Mouse (Mus musculus): ENCODE data around the gene Kdf1. TPM values are rescaled to one million over a fixed set of nuclear protein-coding genes. Genes with fewer than 3 reads are reported as not detected.

Gene Kdf1
- polyA plus RNA-seq, 1 experiment from 2014 or later: 7.6 TPM

GRCm38 (mm10) chr4:133481488-133481887 is 37.3 kb upstream of the Kdf1 start:
- H3K36me3 ChIP-seq (replicated peaks; ENCODE audit: control insufficient read depth, insufficient read depth, low read depth, low read length): no peaks in the 10 kb centered on the region
- H3K27me3 ChIP-seq (ENCODE audit: control insufficient read depth, insufficient read depth, low read length): peaks cover 11% of the 10 kb centered on the region
- no peak overlapping the region for H3K4me2 ChIP-seq (ENCODE audit: low read depth, low read length)
- H3K9ac ChIP-seq (replicated peaks; ENCODE audit: low read length): no peak overlapping the region
- ATAC-seq (replicated peaks; ENCODE audit: insufficient number of reproducible peaks, low FRiP score, low TSS enrichment, low read depth): no peak
- DNase-seq (ENCODE audit: low spot score): no peak
- H3K4me3 ChIP-seq (ENCODE audit: low read depth, low read length): no peak overlapping the region
- 33% methylated on average over 4 of the region's 4 CpGs for WGBS
- H3K4me1 ChIP-seq (ENCODE audit: control insufficient read depth, insufficient read depth, low read length): peaks cover 2% of the 10 kb centered on the region; the same call in 1 of the 2 replicates
- no peak overlapping the region for H3K27ac ChIP-seq (replicated peaks; ENCODE audit: low read depth, low read length)
- H3K9me3 ChIP-seq (replicated peaks; ENCODE audit: control insufficient read depth, low read length): no peaks in the 10 kb centered on the region

DNA sequence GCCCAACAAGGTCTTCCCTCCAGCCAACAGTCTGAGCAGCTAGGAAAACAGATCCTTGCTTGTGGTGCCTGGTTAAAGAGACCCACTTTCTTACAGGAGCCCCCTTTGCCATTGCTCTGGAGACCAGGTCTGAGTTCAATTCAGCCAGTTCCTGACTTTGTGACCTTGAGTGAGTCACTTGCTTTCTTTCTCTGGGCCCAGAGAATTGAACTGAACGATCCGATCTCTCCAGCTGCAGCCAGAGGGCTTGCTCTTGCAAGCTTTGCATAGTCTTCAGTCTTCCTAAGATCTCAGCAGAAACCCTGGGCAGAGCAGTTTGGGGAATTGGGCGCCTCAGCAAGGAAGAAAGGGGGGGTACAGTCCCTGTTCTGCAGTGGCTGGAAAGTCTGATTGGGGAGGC is 36.3 kb upstream of the Kdf1 start:
- DNase-seq (ENCODE audit: low spot score) (no peak), ATAC-seq (replicated peaks; ENCODE audit: insufficient number of reproducible peaks, low FRiP score, low TSS enrichment, low read depth) (no peak)
- no peaks in the 10 kb centered on the region for H3K36me3 ChIP-seq (replicated peaks; ENCODE audit: control insufficient read depth, insufficient read depth, low read depth, low read length)
- H3K27ac ChIP-seq (replicated peaks; ENCODE audit: low read depth, low read length): no peak overlapping the region
- H3K9me3 ChIP-seq (replicated peaks; ENCODE audit: control insufficient read depth, low read length): no peaks in the 10 kb centered on the region
- no peak overlapping the region for H3K4me2 ChIP-seq (ENCODE audit: low read depth, low read length)
- H3K4me1 ChIP-seq (ENCODE audit: control insufficient read depth, insufficient read depth, low read length): peaks cover 2% of the 10 kb centered on the region; the same call in 1 of the 2 replicates
- no peak overlapping the region for H3K4me3 ChIP-seq (ENCODE audit: low read depth, low read length)
- no peak overlapping the region for H3K9ac ChIP-seq (replicated peaks; ENCODE audit: low read length)
- H3K27me3 ChIP-seq (ENCODE audit: control insufficient read depth, insufficient read depth, low read length): peaks cover 11% of the 10 kb centered on the region
- WGBS: 85% methylated on average over 3 of the region's 3 CpGs

DNA sequence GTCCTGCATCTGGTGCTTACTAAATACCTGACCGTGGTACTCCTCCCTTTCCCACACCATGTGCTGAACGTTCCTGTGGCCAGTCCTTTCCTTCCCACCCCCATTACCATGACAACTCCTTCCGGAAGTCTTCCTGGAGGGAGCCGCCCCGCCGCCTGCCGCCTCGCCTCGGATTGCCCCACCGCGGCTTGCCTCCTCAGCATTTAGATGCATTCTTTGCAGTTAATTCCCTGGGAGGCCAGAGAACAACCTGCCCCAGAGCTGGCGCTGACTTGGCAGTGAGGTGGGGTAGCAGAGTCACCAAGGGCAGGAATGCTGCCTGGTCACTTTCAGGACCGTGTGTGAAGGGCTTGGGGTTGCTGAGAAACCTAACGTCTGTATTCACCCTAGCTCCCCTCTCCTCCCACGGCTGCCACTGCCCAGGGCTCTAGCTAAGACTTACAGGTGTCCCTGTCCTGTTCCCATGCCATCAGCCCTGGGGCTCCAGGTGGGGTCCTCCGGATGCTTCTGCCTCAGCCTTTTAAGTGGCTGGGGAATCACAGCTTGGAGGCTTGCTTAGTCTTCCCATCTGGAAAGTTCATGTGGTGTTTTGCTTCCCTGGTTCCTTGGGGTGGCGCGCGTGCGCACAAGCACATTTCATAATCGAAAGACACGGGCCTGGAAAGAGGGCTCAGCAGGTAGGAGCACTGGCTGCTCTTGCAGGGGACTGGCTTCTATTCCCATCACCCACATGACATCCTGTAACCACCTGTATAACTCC is 34.3 kb upstream of the Kdf1 start:
- no peak overlapping the region for H3K27ac ChIP-seq (replicated peaks; ENCODE audit: low read depth, low read length)
- no peak overlapping the region for H3K9ac ChIP-seq (replicated peaks; ENCODE audit: low read length)
- DNase-seq (ENCODE audit: low spot score): peak; percentile 52
- H3K27me3 ChIP-seq (ENCODE audit: control insufficient read depth, insufficient read depth, low read length): peaks cover 11% of the 10 kb centered on the region
- H3K4me3 ChIP-seq (ENCODE audit: low read depth, low read length): no peak overlapping the region
- no peak for ATAC-seq (replicated peaks; ENCODE audit: insufficient number of reproducible peaks, low FRiP score, low TSS enrichment, low read depth)
- no peaks in the 10 kb centered on the region for H3K9me3 ChIP-seq (replicated peaks; ENCODE audit: control insufficient read depth, low read length)
- H3K36me3 ChIP-seq (replicated peaks; ENCODE audit: control insufficient read depth, insufficient read depth, low read depth, low read length): no peaks in the 10 kb centered on the region
- H3K4me2 ChIP-seq (ENCODE audit: low read depth, low read length): peak overlapping the region; percentile 24
- 9% methylated on average over 22 of the region's 22 CpGs for WGBS
- peaks cover 2% of the 10 kb centered on the region; the same call in 1 of the 2 replicates for H3K4me1 ChIP-seq (ENCODE audit: control insufficient read depth, insufficient read depth, low read length)

DNA sequence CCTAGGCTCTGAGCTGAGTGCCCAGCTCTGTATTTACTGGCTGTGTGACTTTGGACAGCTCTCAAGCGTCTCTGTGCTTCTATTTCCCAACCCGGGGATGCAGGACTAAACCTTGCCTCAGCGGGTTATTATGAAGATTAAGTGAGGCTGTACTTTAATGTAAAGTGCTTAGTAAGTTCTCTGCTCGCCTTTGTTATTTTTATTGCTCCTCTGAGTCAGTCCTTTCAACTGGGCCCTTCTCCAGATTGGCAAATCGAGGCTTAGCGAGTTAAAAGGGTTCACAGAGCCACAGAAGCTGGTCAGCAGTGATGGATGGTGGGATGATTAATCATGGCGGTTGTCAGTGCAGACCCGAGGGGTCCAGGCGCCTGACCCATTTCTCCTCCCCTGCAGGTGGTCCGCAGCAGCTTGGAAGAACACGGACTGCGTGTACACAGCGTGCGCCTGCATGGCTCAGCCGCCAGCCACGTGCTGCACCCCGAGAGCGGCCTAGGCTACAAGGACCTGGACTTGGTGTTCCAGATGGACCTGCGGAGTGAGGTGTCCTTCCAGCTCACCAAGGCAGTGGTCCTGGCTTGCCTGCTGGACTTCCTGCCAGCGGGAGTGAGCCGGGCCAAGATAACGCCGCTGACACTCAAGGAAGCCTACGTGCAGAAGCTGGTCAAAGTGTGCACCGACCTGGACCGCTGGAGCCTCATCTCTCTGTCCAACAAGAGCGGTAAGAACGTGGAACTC is 32.9 kb upstream of the Kdf1 start:
- ATAC-seq (replicated peaks; ENCODE audit: insufficient number of reproducible peaks, low FRiP score, low TSS enrichment, low read depth) (no peak), DNase-seq (ENCODE audit: low spot score) (no peak)
- Histone ChIP-seq H3K27me3 (ENCODE audit: control insufficient read depth, insufficient read depth, low read length) (peaks cover 3% of the 10 kb centered on the region; the same call in 1 of the 2 replicates), H3K9ac (replicated peaks; ENCODE audit: low read length) (no peak overlapping the region), H3K36me3 (replicated peaks; ENCODE audit: control insufficient read depth, insufficient read depth, low read depth, low read length) (no peaks in the 10 kb centered on the region), H3K9me3 (replicated peaks; ENCODE audit: control insufficient read depth, low read length) (no peaks in the 10 kb centered on the region), H3K4me3 (ENCODE audit: low read depth, low read length) (no peak overlapping the region), H3K4me1 (ENCODE audit: control insufficient read depth, insufficient read depth, low read length) (no peaks in the 10 kb centered on the region; the same call in 1 of the 2 replicates), H3K4me2 (ENCODE audit: low read depth, low read length) (no peak overlapping the region), H3K27ac (replicated peaks; ENCODE audit: low read depth, low read length) (no peak overlapping the region)
- 87% methylated on average over 28 of the region's 28 CpGs for WGBS

DNA sequence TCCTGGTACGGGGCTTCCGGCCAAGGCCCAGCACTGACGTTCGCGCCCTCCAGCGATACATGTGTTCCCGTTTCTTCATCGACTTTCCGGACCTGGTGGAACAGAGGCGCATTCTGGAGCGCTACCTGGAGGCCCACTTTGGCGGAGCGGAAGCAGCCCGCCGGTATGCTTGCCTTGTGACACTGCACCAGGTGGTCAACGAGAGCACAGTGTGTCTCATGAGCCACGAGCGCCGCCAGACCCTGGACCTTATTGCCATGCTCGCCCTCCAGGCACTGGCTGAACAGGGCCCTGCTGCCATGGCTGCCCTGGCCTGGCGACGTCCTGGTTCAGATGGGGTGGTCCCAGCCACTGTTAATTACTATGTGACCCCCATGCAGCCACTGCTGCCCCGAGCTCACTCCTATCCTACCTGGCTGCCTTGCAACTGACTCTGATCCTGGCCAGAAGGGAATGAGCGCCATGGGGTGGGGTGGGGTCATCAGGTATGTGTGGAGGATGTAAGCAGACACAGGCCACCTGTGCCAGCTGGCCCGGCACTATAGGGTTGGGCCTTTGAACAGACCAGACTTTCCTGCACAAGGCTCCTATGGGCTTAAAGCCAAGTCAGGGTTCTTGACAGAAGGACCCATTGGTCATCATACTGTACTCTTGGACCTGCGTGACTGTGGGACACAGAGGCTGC is 31.9 kb upstream of the Kdf1 start:
- H3K9ac ChIP-seq (replicated peaks; ENCODE audit: low read length): no peak overlapping the region
- no peaks in the 10 kb centered on the region; the same call in 1 of the 2 replicates for H3K4me1 ChIP-seq (ENCODE audit: control insufficient read depth, insufficient read depth, low read length)
- H3K4me2 ChIP-seq (ENCODE audit: low read depth, low read length): no peak overlapping the region
- DNase-seq (ENCODE audit: low spot score) (no peak), ATAC-seq (replicated peaks; ENCODE audit: insufficient number of reproducible peaks, low FRiP score, low TSS enrichment, low read depth) (no peak)
- no peak overlapping the region for H3K27ac ChIP-seq (replicated peaks; ENCODE audit: low read depth, low read length)
- 95% methylated on average over 26 of the region's 26 CpGs for WGBS
- no peak overlapping the region for H3K4me3 ChIP-seq (ENCODE audit: low read depth, low read length)
- H3K9me3 ChIP-seq (replicated peaks; ENCODE audit: control insufficient read depth, low read length): no peaks in the 10 kb centered on the region
- H3K36me3 ChIP-seq (replicated peaks; ENCODE audit: control insufficient read depth, insufficient read depth, low read depth, low read length): no peaks in the 10 kb centered on the region
- no peaks in the 10 kb centered on the region for H3K27me3 ChIP-seq (ENCODE audit: control insufficient read depth, insufficient read depth, low read length)

GRCm38 (mm10) chr4:133488619-133489392 is 30.0 kb upstream of the Kdf1 start:
- H3K4me2 ChIP-seq (ENCODE audit: low read depth, low read length): no peak overlapping the region
- H3K27ac ChIP-seq (replicated peaks; ENCODE audit: low read depth, low read length): no peak overlapping the region

GRCm38 (mm10) chr4:133489489-133490245 is 29.1 kb upstream of the Kdf1 start:
- WGBS: 53% methylated on average over 4 of the region's 4 CpGs
- Histone ChIP-seq H3K36me3 (replicated peaks; ENCODE audit: control insufficient read depth, insufficient read depth, low read depth, low read length) (no peaks in the 10 kb centered on the region), H3K4me3 (ENCODE audit: low read depth, low read length) (no peak overlapping the region), H3K9ac (replicated peaks; ENCODE audit: low read length) (no peak overlapping the region), H3K27ac (replicated peaks; ENCODE audit: low read depth, low read length) (0 out of 2 replicates have a peak overlapping the region, but pooled peaks have one; percentile 20), H3K27me3 (ENCODE audit: control insufficient read depth, insufficient read depth, low read length) (no peaks in the 10 kb centered on the region), H3K4me1 (ENCODE audit: control insufficient read depth, insufficient read depth, low read length) (no peaks in the 10 kb centered on the region; the same call in 1 of the 2 replicates), H3K9me3 (replicated peaks; ENCODE audit: control insufficient read depth, low read length) (no peaks in the 10 kb centered on the region), H3K4me2 (ENCODE audit: low read depth, low read length) (no peak overlapping the region)
- ATAC-seq (replicated peaks; ENCODE audit: insufficient number of reproducible peaks, low FRiP score, low TSS enrichment, low read depth) (no peak), DNase-seq (ENCODE audit: low spot score) (peak; percentile 36)

More at GRCm38 (mm10) chr4:133488619-133489392, 30.0 kb upstream of the Kdf1 start:
- Histone ChIP-seq H3K9me3 (replicated peaks; ENCODE audit: control insufficient read depth, low read length) (no peaks in the 10 kb centered on the region), H3K9ac (replicated peaks; ENCODE audit: low read length) (no peak overlapping the region), H3K27me3 (ENCODE audit: control insufficient read depth, insufficient read depth, low read length) (no peaks in the 10 kb centered on the region), H3K4me3 (ENCODE audit: low read depth, low read length) (no peak overlapping the region), H3K36me3 (replicated peaks; ENCODE audit: control insufficient read depth, insufficient read depth, low read depth, low read length) (no peaks in the 10 kb centered on the region), H3K4me1 (ENCODE audit: control insufficient read depth, insufficient read depth, low read length) (no peaks in the 10 kb centered on the region; the same call in 1 of the 2 replicates)
- WGBS: 79% methylated on average over 20 of the region's 20 CpGs
- DNase-seq (ENCODE audit: low spot score): no peak
- no peak for ATAC-seq (replicated peaks; ENCODE audit: insufficient number of reproducible peaks, low FRiP score, low TSS enrichment, low read depth)

All from embryonic facial prominence, embryonic 11.5 days (tissue).